ENCODE assay signal across 14 mouse cellular contexts in the genomic region with DNA sequence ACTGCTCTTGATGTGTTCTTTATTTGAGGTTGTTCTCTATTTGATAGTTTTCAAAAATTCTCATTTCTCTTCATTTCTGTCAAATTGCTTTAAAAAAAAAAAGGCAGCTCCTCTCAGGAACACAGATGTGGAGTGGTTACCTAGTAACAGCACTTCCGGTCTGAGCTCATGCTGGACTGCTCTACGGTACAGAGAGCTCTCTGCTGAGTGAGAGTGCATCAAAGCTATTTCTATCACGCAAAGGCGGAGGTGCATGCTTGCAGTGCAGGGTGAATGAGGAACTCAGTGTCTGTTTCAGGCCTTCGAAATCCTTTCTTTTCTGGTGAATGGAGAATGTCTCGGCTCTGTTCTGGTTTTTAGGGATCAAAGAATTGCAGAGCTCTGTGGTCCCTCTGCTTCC. TPM values are rescaled to one million over a fixed set of nuclear protein-coding genes. Genes with fewer than 3 reads are reported as not detected.
A peak's percentile ranks its signal among the peaks of the same experiment; 100 is the strongest.
DNase-seq lines count a peak whose midpoint lies in the region; ATAC-seq and TF ChIP-seq lines count a peak whose summit lies in the region.
"Had no signal": no experiment of that assay in that cellular context is flagged by ENCODE, and none has a peak within 500 bp of the region (broad histone marks: within the 10 kb centered on the region; RNA-seq: fewer than 3 reads in every experiment).

No protein-coding gene starts in this region.

- H3K36me3 ChIP-seq in forebrain, embryonic 15.5 days, result no peaks in the 10 kb centered on the region
- H3K36me3 ChIP-seq in forebrain, embryonic 11.5 days (ENCODE audit: control insufficient read depth, insufficient read depth, low read length), result no peaks in the 10 kb centered on the region
- no peaks in the 10 kb centered on the region for H3K36me3 ChIP-seq in midbrain, embryonic 13.5 days
- no peaks in the 10 kb centered on the region for H3K36me3 ChIP-seq in midbrain, embryonic 10.5 days
- H3K36me3 ChIP-seq in limb, embryonic 14.5 days (ENCODE audit: control insufficient read depth, insufficient read depth, low read length), result peaks cover 12% of the 10 kb centered on the region; the same call in 1 of the 2 replicates
- H3K36me3 ChIP-seq: G1E had no signal

- WGBS in forebrain, embryonic 15.5 days, result 41% methylated on average over 6 of the region's 6 CpGs
- WGBS in forebrain, embryonic 11.5 days, result 54% methylated on average over 6 of the region's 6 CpGs
- WGBS in midbrain, embryonic 13.5 days, result 16% methylated on average over 6 of the region's 6 CpGs
- 59% methylated on average over 6 of the region's 6 CpGs for WGBS in midbrain, embryonic 10.5 days
- WGBS in limb, embryonic 14.5 days, result 35% methylated on average over 6 of the region's 6 CpGs

- H3K9me3 ChIP-seq in forebrain, embryonic 15.5 days, result no peaks in the 10 kb centered on the region
- H3K9me3 ChIP-seq in forebrain, embryonic 11.5 days (ENCODE audit: control insufficient read depth, low read length), result no peaks in the 10 kb centered on the region
- no peaks in the 10 kb centered on the region for H3K9me3 ChIP-seq in midbrain, embryonic 13.5 days
- H3K9me3 ChIP-seq in midbrain, embryonic 10.5 days (replicated peaks), result no peaks in the 10 kb centered on the region
- no peaks in the 10 kb centered on the region for H3K9me3 ChIP-seq in limb, embryonic 14.5 days (ENCODE audit: control insufficient read depth, low read length)
- H3K9me3 ChIP-seq: G1E had no signal

- no peak for DNase-seq in forebrain, embryonic 11.5 days (ENCODE audit: low spot score)
- no peak for DNase-seq in midbrain, embryonic 10.5 days (ENCODE audit: low spot score)
- DNase-seq in embryo, embryonic 11 days, result peak; percentile 58
- DNase-seq in limb, embryonic 14.5 days (ENCODE audit: low spot score), result peak; percentile 61
- DNase-seq in thymus, postnatal 25 days, result no peak
- no peak for DNase-seq in thymus, postnatal 10 days (ENCODE audit: low spot score in 2 of 2)
- DNase-seq: B cell, adult 2 months; kidney, postnatal 4 days; lung, postnatal 36 days had no signal

- H3K4me2 ChIP-seq in forebrain, embryonic 15.5 days (replicated peaks), result no peak overlapping the region
- H3K4me2 ChIP-seq in forebrain, embryonic 11.5 days (ENCODE audit: low read depth, low read length, severe bottlenecking), result no peak overlapping the region
- 0 out of 2 replicates have a peak overlapping the region, but pooled peaks have one; percentile 12 for H3K4me2 ChIP-seq in midbrain, embryonic 13.5 days (replicated peaks)
- no peak overlapping the region for H3K4me2 ChIP-seq in limb, embryonic 14.5 days (replicated peaks; ENCODE audit: low read depth, low read length, severe bottlenecking)
- H3K4me2 ChIP-seq: liver, embryonic 11.5 days had no signal

- ATAC-seq in forebrain, embryonic 15.5 days (replicated peaks), result peak; percentile 76
- no peak for ATAC-seq in forebrain, embryonic 11.5 days (replicated peaks; ENCODE audit: low FRiP score)
- peak; percentile 93 for ATAC-seq in midbrain, embryonic 13.5 days
- ATAC-seq in limb, embryonic 14.5 days (ENCODE audit: low FRiP score, low read depth), result peak; percentile 71; the same call in 1 of the 2 replicates

- TF ChIP-seq POLR2A in limb, embryonic 14.5 days (IDR thresholded peaks at IDR 0.05; ENCODE audit: borderline replicate concordance, extremely low read depth, insufficient read depth, insufficient read length), result no peak

- no peak overlapping the region for H3K27ac ChIP-seq in forebrain, embryonic 15.5 days (replicated peaks)
- H3K27ac ChIP-seq in forebrain, embryonic 11.5 days (ENCODE audit: low read depth, low read length), result no peak overlapping the region
- H3K27ac ChIP-seq in midbrain, embryonic 13.5 days, result no peak overlapping the region
- H3K27ac ChIP-seq in midbrain, embryonic 10.5 days (replicated peaks), result no peak overlapping the region
- H3K27ac ChIP-seq in limb, embryonic 14.5 days (replicated peaks; ENCODE audit: low read depth, low read length), result no peak overlapping the region
- H3K27ac ChIP-seq: left cerebral cortex, adult 2 months had no signal

- no peak overlapping the region for H3K9ac ChIP-seq in forebrain, embryonic 15.5 days (replicated peaks)
- no peak overlapping the region for H3K9ac ChIP-seq in forebrain, embryonic 11.5 days (ENCODE audit: low read length)
- no peak overlapping the region for H3K9ac ChIP-seq in midbrain, embryonic 13.5 days (replicated peaks)
- no peak overlapping the region for H3K9ac ChIP-seq in limb, embryonic 14.5 days (ENCODE audit: low read depth, low read length, severe bottlenecking)

- peaks cover 10% of the 10 kb centered on the region for H3K4me1 ChIP-seq in forebrain, embryonic 15.5 days
- H3K4me1 ChIP-seq in forebrain, embryonic 11.5 days (replicated peaks; ENCODE audit: control insufficient read depth, insufficient read depth, low read length), result no peaks in the 10 kb centered on the region; the same call in 1 of the 2 replicates
- H3K4me1 ChIP-seq in midbrain, embryonic 13.5 days (replicated peaks), result peaks cover 6% of the 10 kb centered on the region; the same call in 1 of the 2 replicates
- peaks cover 6% of the 10 kb centered on the region; the same call in 1 of the 2 replicates for H3K4me1 ChIP-seq in midbrain, embryonic 10.5 days
- peaks cover 7% of the 10 kb centered on the region; the same call in 1 of the 2 replicates for H3K4me1 ChIP-seq in limb, embryonic 14.5 days (ENCODE audit: control insufficient read depth, insufficient read depth, low read length)

- H3K4me3 ChIP-seq in forebrain, embryonic 15.5 days, result no peak overlapping the region
- no peak overlapping the region for H3K4me3 ChIP-seq in forebrain, embryonic 11.5 days (ENCODE audit: low read depth, low read length)
- H3K4me3 ChIP-seq in midbrain, embryonic 13.5 days (replicated peaks), result no peak overlapping the region
- no peak overlapping the region for H3K4me3 ChIP-seq in midbrain, embryonic 10.5 days
- H3K4me3 ChIP-seq in limb, embryonic 14.5 days (replicated peaks; ENCODE audit: low read length), result no peak overlapping the region
- H3K4me3 ChIP-seq: left cerebral cortex, adult 2 months had no signal

- H3K27me3 ChIP-seq in forebrain, embryonic 15.5 days, result no peaks in the 10 kb centered on the region
- no peaks in the 10 kb centered on the region for H3K27me3 ChIP-seq in forebrain, embryonic 11.5 days (ENCODE audit: control insufficient read depth, insufficient read depth, low read length)
- H3K27me3 ChIP-seq in midbrain, embryonic 13.5 days, result no peaks in the 10 kb centered on the region
- no peaks in the 10 kb centered on the region for H3K27me3 ChIP-seq in midbrain, embryonic 10.5 days (ENCODE audit: low read depth, poor library complexity, severe bottlenecking)
- H3K27me3 ChIP-seq in limb, embryonic 14.5 days (ENCODE audit: control insufficient read depth, insufficient read depth, low read length), result no peaks in the 10 kb centered on the region

RNA-seq across cellular contexts. Expression of gene Col9a1, which starts 41.6 kb away (rescaled TPM):
- 1.3 TPM in 2 replicates for polyA plus RNA-seq in forebrain, embryonic 15.5 days (2015; fragmentation: Nextera tagmentation; extraction: Ambion mirVana)
- 10.4 and 12.7 TPM in 2 replicates for polyA plus RNA-seq in forebrain, embryonic 11.5 days (2014; fragmentation: Nextera tagmentation; extraction: Ambion mirVana)
- polyA plus RNA-seq in midbrain, embryonic 13.5 days (2015; fragmentation: Nextera tagmentation; extraction: Ambion mirVana), result 0.81 and 1.1 TPM in 2 replicates
- 24.5 and 24.6 TPM in 2 replicates for polyA plus RNA-seq in midbrain, embryonic 10.5 days (2016; fragmentation: Nextera tagmentation; extraction: Ambion mirVana)
- polyA plus RNA-seq in limb, embryonic 14.5 days (2012; rRNA removed), result 252 and 268 TPM in 2 replicates
- 139 and 151 TPM in 2 replicates for polyA plus RNA-seq in limb, embryonic 14.5 days (2014; fragmentation: Nextera tagmentation; extraction: Ambion mirVana)
- polyA plus RNA-seq: G1E had no signal

Comparison
In these comparisons a context has a peak if more than half of its experiments do, and no peak if none do; other contexts are left out.
1. DNase-seq: peak in embryo, embryonic 11 days (single experiment) and limb, embryonic 14.5 days (single experiment); none in forebrain, embryonic 11.5 days (single experiment), midbrain, embryonic 10.5 days (single experiment), thymus, postnatal 25 days (single experiment) and thymus, postnatal 10 days (0 of 2).